Mouse (Mus musculus): ENCODE results near the gene Nme3.

Gene Nme3

DNA sequence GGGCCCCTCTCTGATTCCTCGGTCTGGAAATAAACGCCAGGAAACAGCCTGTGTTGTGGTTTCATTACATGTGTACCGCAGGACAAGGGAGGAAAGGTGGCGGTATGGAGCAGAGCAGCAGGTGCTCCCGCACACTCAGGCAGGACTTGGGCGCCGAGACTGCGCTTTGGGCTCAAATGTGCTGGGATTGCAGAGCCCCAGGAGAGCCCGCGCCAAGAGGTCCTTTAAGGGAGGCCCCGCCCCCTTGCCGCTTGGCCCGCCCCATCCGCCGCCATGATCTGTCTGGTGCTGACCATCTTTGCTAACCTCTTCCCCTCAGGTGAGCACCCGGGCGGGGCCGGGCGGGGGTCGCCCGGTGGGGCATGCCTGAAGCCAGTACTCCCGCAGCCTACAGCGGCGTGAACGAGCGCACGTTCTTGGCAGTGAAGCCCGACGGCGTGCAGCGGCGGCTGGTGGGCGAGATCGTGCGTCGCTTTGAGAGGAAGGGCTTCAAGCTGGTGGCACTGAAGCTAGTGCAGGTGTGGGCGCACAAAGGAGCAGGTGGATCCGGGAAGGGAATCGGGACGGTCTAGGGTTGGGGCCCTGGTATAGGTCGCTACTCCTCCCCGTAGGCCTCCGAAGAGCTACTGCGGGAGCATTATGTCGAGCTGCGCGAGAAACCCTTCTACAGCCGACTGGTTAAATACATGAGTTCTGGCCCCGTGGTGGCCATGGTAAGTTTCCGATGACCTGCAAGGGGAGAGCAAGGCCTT, at the start of gene Nme3:
Nme3 (plus strand) TSS at position 260 of the 752 bp plus-strand sequence.
- DNase-seq (ENCODE audit: low read depth, low spot score) = peak; percentile 89

DNA sequence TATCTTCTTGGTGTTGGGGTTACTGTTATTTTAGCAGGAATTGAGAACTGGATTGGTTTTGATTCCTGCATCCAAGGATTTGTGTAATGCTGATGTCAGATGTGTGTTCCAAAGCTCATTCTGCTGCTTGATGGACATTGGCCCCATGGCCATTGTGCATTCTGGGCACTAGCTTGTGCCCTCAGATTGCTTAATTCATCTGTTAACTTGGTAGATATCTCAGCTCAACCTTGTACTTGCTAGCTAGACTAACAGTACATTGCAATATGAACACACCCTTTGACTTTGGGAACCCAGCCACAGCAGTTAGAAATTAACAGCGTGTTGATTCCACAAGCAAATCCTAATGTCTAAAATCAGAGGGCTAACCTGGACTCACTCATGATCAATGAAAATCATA, 48.9 kb upstream of the Nme3 start:
- DNase-seq (ENCODE audit: low read depth, low spot score) = no peak

DNA sequence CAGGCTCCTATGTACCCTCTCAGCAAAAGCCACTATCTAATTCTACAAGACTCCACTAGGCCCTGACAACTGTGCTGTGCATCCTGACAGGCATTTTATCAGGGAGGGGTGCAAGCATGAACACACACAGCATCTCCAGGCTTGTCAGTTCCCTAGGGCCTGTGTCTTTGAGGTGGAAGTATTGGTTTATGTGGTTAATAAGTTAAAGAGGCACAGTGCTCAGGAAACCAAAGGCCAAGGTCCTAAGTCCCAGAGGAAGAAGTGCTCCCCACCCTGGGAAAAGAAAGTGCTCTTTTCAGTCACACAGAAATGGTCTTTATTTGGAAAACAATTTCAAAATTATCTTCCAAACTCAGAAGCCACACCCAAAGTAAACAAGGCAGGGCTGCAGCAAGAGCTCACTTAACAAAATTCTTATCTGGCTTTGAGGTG, 47.7 kb upstream of the Nme3 start:
- no peak for DNase-seq (ENCODE audit: low read depth, low spot score)

DNA sequence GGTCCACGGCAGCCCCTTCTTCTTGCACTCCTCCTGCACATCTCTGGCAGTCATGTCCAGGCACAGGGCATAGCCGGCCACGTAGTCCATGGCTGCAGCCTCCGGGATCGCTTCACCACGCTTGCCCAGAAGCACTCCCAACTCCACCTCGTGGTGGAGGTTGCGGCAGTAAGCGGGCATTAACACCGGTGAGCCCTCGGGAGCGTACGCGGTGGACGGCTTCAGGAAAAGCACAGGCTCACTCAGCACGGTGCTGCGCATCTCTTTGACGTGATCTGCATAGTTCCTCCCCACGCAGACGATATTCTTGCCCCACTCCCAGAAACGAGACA, 46.6 kb upstream of the Nme3 start:
- no peak for DNase-seq (ENCODE audit: low read depth, low spot score)

DNA sequence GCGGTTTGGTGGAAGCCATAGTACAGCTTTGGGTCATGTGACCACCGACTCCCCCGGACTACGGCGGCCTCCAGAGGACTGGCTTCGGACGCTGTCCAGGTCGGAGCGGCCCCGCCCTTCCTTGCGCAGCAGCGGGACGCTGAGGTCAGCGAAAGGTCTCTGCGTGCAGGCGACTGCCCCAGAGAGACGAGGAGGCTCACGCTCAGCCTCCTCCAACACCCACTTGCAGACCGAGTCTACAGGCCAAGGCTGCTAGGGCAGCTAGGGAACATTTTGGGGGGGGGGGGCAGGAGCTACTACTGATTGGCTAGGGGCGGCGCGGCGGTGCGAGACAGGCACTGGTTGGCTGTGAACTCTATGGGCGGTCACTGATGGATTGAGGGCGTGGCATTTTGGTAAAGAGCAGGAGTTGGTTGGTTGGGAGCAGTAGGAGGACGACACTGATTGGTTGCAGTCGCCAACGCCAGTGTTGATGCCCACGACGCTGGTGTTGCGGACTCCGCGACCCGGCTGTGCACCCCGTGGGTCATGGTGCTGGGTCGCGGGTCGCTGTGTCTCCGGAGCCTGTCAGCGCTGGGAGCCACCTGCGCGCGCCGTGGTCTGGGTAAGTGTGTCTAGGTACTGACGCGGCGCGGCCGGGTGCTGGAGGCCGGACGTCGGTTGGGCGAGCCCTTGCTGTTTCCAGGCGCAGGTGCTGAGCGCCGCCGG, 46.1 kb upstream of the Nme3 start, which contains the start of gene Fahd1:
Fahd1 (minus strand) TSS at position 300 of the 708 bp plus-strand sequence.
- peak; percentile 99 for DNase-seq (ENCODE audit: low read depth, low spot score)

DNA sequence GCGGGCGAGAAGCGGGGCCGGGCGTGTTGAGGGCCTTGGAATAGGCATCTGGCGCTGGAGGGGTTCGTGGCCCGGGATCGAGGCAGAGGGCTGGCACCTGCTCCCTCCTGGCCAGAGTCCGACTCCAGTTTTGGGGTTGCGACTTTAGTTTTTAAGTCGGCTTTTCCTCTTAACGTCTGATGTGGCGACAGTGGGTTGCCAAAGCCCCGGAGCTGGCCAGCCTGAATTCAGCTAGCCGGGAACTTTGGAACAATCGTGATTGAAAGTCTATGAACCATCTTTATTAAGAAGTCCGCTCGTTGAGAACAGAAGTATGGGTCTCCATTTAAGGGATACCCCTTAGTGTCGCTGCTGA, 45.5 kb upstream of the Nme3 start:
- DNase-seq (ENCODE audit: low read depth, low spot score) = no peak

DNA sequence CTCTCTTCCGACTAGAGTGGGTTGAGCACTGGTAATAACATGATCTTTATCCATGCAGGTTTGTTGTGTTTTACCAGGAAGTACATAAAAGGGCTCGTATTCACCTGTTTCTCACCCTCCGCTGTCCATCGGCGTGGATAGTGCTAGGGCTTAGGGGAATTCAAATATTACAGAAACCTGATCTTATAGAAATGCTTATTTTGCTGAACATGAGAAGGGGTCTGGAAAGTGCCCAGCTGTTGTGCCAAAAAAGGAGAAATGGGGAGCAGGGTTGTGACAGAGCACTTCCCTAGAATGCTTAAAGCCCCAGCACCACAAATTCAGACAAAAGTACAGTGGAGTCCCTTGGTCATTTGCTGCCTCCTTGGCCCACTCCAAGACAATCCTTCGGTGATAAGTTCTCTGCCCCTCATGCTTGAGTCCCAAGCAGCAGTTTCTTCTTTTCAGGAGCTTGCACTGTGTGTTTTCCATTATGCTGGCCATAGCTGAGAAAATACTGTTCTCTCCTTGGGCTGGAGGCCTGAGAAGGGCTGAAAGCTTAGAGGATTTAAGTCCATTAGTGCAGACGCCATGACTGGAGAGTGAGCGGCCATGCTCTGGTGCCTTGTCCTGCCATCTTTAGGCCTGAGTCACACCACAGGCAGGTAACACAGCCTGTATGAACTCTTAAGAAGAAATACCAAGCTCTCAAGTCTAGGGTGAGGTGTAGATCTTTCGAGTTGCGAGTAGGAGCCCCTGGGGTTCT, 44.7 kb upstream of the Nme3 start:
- DNase-seq (ENCODE audit: low read depth, low spot score) = peak; percentile 13

DNA sequence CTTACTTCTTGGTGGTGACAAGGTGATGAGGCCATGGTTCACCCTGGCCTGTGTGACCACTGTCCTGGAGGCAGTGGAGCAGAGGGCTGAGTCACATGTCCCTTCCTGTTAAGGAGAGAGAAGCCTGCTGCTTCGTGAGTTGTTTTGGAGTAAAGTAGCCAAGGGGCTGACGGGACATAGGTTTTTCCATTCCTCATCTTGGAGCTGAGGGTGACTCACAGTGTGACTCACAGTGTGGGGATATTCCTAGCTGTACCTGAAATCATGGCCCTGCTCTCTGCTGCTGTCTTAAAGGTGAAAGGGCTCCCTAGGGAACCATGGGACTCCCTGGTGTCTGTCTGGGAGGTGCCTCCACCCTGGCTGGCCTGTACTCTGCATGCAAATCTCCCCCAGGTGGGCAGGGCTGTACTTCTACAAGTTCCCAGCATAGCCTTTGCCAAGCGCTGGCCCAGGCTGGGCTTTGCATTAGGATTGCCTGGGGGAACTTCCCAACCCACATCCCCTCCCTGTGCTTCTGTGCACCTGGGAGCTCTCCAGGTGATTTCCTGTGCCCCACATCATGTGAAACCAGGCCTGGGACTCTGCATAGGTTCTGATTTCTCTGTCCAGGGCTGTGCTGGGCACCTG, 40.3 kb upstream of the Nme3 start:
- DNase-seq (ENCODE audit: low read depth, low spot score) = no peak

DNA sequence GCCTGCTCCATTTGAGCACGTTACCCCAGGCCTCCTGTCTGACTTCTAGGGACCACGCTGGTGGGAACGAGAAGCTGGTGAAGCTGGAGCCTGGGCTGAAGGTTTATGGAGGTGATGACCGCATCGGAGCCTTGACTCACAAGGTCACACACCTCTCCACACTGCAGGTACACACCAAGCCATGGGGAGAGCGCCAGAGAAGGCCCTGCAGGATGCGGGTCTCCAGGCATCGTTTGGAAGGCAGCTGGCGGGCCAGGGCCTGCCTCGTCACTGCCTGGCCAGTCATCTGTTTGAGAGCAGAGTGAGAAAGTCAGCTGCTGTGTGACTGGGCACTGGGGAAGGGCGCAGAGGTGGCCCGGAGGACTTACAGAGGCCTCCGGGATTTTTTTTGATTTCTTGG, 39.7 kb upstream of the Nme3 start:
- DNase-seq (ENCODE audit: low read depth, low spot score) = no peak

DNA sequence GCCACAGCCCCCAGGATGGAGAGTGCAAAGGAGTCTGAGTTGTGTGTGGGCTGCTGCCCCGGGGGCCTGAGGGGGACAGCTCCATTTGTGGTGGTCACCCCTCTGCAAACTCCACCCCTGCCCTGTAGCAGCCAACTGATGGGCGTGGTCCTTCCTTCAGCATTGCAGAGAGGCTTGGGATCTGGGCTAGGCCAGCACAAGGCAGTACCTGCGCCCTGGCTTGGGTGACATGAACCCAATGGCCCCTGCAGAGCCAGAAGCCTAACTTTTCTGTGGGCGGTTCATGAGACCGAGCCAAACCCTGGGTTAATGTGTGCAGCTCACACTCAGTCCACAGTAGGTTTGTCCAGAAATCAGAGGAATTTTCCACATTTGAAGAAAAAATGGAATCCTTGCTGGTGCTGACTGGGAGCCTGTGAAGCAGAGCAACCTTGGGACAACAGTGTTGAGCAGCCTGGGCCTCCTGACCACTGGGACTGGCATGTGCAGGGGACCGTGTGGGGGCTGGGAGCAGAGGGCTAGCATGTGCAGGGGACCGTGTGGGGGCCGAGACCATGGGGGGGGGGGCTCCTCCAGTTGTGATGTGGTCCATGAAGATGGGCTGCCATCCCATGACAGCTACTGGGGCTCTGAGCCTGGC, 38.3 kb upstream of the Nme3 start:
- DNase-seq (ENCODE audit: low read depth, low spot score) = no peak

DNA sequence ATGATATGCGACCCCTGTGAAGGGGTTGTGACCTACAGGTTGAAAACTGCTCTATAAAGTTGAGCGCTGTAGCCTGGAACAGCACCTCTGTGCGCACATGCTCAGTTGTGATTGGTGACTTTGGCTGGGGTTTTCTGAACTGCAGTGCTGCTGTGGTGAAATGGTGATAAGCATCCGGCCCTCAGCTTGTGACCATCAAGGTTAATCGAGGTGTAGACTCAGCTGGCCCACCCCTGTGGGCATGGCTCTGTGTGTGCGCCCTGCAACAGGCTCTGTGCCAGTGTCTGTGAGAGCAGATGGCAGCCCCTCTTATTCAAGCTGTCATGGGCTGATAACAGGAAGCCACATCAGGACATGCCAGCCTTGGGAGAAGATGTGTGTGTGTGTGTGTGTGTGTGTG, 37.3 kb upstream of the Nme3 start:
- DNase-seq (ENCODE audit: low read depth, low spot score) = no peak

DNA sequence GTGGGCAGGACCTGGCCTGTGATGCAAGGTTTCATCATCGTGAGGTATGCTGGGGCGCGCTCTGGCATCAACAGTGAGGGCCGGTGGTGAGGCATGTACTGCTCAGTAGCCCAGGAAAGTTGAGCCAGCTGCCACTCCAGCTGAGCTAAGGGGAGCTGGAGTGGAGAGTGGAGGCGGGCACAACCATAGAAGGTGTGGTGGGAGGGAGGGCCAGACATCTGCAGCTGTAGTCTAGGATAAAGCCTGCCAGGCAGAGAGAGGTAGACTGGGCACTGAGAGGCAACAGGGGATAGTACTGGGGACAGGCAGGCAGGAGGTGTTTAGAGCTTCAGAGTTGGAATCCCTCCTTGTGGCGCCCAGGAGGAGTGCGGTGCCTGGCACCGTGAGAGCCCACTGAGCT, 36.2 kb upstream of the Nme3 start:
- DNase-seq (ENCODE audit: low read depth, low spot score) = no peak

DNA sequence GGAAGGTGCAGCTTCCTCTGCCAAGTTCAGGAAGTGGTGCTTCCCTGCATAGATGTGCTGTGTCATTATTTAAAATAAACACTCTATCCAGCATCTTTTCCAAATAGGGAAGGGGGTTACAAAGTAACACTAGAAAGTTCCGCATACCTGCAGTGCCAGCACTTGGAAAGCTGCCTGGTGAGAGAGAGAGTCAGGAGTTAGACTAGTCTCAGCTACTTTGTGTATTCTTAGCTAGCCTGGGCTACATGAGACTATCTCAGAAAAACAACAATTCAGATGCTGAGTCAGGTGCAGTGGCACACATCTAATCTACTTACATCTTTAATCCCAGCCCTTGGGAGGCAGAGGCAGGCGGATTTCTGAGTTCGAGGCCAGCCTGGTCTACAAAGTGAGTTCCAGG, 34.5 kb upstream of the Nme3 start:
- DNase-seq (ENCODE audit: low read depth, low spot score) = no peak

DNA sequence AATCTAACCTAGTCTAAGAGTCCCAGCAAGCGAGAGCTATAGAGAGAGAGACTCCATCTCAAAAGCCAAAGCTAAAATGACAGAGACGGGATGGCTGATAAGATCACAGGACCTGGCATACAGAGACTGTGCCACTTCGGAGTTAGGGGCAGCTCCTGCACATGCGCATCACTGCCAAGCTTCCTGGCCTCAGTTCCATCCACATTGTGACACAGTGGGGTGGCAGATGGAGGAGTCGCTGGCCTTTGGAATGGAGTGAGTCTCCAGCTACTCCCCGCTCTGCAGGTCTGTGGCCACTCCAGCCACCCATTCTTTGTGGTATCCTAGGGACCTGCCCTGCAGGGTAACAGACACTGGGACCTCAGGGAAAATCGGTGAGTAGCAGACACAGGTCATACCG, 30.5 kb upstream of the Nme3 start, which contains the start of gene Igfals:
Igfals (plus strand) TSS at position 222 of the 400 bp plus-strand sequence.
- DNase-seq (ENCODE audit: low read depth, low spot score) = no peak

DNA sequence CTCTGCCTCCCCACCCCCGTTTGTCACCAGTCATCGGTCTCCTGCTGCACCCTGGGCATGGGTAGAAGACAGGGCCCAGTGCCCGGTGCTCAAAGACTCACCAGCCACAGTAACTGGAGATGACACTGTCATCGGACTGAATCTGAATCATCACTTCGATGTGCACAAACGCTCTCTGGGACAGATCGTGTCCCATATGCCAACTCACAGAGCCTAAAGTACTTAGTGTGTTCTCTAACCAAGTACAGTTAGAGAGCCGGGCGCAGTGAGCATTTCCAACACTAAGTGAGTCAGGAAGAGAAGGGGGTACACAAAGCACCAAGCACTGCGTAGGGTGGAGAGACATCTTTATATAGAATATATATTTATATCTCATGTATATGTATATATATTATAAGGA, 28.4 kb upstream of the Nme3 start:
- DNase-seq (ENCODE audit: low read depth, low spot score) = no peak

DNA sequence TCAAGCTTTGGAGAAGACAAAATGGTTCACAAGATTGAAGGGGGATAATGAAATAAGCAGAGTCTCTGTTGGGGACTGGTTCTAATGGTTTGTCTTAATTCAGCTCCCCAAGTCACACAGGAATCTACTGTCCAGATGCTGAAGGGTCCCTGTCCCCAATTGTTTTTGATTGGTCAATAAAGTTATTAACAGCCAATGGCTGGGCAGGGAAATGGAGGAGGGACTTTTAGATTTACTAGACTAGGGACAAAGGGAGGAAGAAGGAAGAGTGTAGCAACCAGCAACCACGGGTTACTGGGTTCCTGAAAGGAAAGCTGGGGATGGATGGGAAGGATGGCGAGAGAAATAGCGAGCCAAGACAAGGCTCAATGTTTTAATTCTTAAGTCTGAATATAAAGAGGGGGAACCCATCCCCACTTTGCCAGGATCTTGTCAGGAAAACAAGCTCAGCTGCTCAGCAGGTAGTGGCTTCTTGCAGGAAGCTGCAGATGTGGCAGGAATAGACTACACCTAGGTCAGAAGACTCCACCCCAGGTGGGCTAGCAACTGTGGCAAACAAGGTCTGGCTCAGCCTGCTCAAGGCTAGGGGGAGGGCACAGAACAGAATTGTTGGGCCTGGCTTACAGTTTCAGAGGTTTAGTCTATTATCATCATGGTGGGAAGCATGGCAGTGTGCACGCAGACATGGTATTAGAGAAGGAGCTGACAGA, 22.4 kb upstream of the Nme3 start:
- no peak for DNase-seq (ENCODE audit: low read depth, low spot score)

DNA sequence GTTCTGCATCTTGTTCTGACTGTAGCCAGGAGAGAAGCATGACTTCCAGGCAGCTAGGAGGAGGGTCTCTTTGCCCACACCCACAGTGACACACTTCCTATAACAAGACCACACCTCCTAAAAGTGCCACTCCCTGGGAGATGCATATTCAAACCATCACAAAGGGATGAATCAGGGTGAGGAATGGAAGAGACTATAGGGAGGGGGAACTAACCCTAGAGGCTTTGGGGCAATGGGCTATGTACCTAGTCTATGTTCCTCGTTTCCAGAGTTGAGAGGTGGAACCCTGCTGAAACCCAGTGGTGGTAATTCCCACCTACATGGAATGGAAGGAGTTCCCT, 21.9 kb upstream of the Nme3 start:
- no peak for DNase-seq (ENCODE audit: low read depth, low spot score)

DNA sequence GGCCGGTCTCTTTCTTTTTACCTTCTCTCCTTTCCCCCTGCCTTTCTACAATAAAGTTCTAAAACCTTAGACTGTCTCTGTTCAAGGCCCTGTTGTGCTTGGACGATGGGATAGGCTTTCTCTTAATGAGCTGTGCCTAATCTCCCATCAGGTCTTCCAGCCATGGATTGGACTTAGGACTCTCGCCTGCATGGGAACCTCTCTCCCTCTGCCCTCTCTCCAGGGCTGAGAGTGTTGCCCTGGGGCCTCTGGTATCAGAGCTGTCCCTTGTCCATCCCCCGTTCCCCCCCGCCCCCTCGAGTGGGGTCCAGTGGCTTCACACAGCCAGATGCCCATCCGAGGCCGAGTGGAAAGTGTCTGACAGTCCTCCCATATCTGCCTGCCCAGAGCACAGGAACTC, 21.3 kb upstream of the Nme3 start:
- no peak for DNase-seq (ENCODE audit: low read depth, low spot score)

DNA sequence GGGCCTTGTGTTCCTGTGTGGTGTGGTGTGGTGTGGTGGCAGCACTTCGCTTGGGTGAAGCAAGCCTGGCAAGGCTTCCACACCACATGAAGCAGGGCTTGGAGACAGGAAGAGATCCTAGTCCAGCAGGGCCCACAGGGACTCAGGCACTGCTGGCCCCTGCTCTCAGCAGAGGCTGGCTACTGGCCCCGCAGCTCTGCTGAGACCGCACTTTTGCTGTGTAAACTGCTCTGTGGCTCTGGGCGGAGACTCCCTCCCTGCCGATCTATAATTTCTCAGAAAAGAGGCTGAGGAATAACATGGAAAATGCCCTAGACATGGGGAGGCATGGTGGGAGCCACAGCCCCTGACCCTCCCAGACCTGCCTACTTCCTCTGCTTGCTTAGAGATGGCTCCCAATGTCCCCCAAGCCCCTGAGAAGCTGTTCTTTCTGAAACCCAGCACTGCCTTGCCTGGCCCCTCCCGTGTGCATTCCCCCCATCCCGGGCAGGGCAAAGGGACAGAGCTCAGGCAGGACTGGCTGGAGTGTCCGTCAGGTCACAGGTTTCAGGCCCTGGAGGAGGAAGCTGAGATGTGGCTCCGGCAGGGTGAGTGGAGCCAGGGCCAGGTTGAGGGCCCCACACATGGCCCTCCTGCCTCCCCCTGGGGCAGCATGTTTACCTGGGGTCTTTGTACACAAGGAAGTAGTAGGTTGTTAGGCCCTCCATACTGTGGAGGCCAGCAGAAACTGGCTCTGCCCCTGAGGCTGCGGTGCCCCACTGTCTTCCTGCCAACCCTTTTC, 18.8 kb upstream of the Nme3 start:
- no peak for DNase-seq (ENCODE audit: low read depth, low spot score)

DNA sequence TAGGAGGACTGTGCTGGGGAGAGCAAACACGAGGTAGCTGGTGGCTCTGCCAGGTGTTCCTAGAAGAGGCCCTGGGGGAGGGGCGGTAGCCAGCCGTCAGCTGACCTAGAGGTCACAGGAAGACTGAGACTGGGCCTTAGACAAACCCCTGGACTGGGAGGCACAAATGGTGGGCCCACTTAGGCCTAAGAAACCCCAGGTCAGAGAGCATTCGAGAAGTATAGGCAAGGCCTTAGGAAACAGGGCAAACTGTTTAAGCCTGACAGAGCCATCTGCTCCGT, 18.2 kb upstream of the Nme3 start:
- DNase-seq (ENCODE audit: low read depth, low spot score) = no peak

DNA sequence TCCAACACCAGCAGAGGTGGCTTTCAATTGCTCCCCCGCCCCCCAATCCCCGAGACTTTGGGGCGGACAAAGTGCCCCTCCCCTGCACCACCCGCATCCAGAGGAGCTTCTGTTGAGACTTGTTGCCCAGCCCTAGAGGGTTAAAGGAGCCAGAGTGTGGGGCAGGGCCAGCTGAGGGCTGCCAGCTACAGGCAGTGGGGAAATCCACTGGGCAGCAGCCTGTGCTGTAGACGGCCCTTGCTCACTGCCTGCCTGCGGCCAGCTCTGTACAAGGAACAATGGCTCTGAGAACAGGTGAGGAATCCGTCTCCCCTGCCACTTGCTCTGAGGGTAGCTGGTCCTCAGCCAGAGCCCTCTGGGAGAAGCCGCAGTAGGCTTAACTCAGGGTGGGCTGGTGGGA, 17.8 kb upstream of the Nme3 start:
- no peak for DNase-seq (ENCODE audit: low read depth, low spot score)

All from A20 (cell line).